Mouse (Mus musculus) kidney, postnatal 0 days (tissue): ENCODE data around the gene Med24. TPM values are rescaled to one million over a fixed set of nuclear protein-coding genes. Genes with fewer than 3 reads are reported as not detected.

Experiments used
- ATAC-seq: fragments of 200-750 bp; cut with Nextera tagmentation; replicated peaks from 2 replicates; pipeline ENCODE4 v1.8.0; 2017; ENCODE audit warnings: low read depth, moderate number of reproducible peaks, moderate TSS enrichment, moderate library complexity; ENCODE audit not compliant: low FRiP score
- DNase-seq: peaks from one replicate; pipeline ENCODE4 v3.0.0-alpha.2; 2016; ENCODE audit warnings: low spot score
- H3K27ac ChIP-seq: fragments of 300-500 bp; sonication (generic); 2 replicates; pipeline ENCODE4 v1.5.1; 2014; ENCODE audit warnings: mild to moderate bottlenecking
- H3K27me3 ChIP-seq: fragments of 300-500 bp; sonication (generic); 2 replicates; pipeline ENCODE4 v1.6.1; 2014; ENCODE audit warnings: low read length, mixed read lengths; ENCODE audit not compliant: insufficient read depth
- H3K36me3 ChIP-seq: fragments of 300-500 bp; sonication (generic); 2 replicates; pipeline ENCODE4 v1.6.1; 2014; ENCODE audit warnings: low read length, mixed read lengths; ENCODE audit not compliant: insufficient read depth
- H3K4me1 ChIP-seq: fragments of 300-500 bp; sonication (generic); replicated peaks from 2 replicates; pipeline ENCODE4 v1.6.1; 2014; ENCODE audit warnings: antibody characterized with exemption, low read length, mixed read lengths; ENCODE audit not compliant: insufficient read depth
- H3K4me2 ChIP-seq: fragments of 300-500 bp; sonication (generic); 2 replicates; pipeline ENCODE4 v1.6.1; 2014; ENCODE audit warnings: mild to moderate bottlenecking, low read length, moderate library complexity, mixed read lengths
- H3K4me3 ChIP-seq: fragments of 300-500 bp; sonication (generic); replicated peaks from 2 replicates; pipeline ENCODE4 v1.5.1; 2014; ENCODE audit warnings: low read depth, low read length
- H3K9ac ChIP-seq: fragments of 300-500 bp; sonication (generic); 2 replicates; pipeline ENCODE4 v1.6.1; 2014; ENCODE audit warnings: low read depth, low read length
- H3K9me3 ChIP-seq: fragments of 300-500 bp; sonication (generic); replicated peaks from 2 replicates; pipeline ENCODE4 v1.6.1; 2016; ENCODE audit warnings: low read length, inconsistent platforms, mixed read lengths
- CTCF ChIP-seq: IDR thresholded peaks from 2 replicates; pipeline ENCODE4 v1.5.1; 2016; ENCODE audit warnings: antibody characterized with exemption, low read depth, mild to moderate bottlenecking, moderate library complexity
- WGBS: fragments of 180-500 bp; shearing (Covaris S2); extraction: QIAGEN DNeasy Blood & Tissue Kit; methylation state at CpG from one replicate; pipeline ENCODE4 v1.1.7; 2014; 5-methylcytosine and 5-hydroxymethylcytosine counted together
- polyA plus RNA-seq: library from polyadenylated mRNA; unstranded; fragments of >200 nt; fragmentation: Nextera tagmentation; extraction: Ambion mirVana; gene quantifications from 2 replicates; pipeline ENCODE4 v1.2.1, GENCODE M21; 2015

Gene Med24
- polyA plus RNA-seq, 1 experiment from 2014 or later = 38.3 TPM

DNA sequence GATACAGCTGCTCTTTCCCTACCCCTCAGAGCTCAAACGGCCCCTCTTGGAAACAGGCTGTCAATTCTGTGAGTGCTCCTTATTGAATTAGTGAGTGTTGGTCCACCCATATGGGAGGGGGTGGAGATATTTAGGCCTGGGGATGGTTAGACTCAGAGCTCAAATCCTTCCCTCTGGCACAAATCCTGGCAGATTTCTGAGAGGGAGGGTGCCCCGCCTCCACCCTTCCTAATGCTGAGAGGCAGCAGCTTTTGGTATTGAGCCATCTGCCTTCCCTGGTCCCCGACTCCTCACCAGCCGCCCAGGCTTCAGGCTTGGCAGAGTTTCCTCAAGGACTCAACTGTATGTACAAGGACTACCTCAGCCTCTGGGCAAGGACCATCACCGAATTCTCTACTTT, 1.9 kb upstream of the Med24 start:
- 52% methylated on average over 5 of the region's 5 CpGs for WGBS
- no peak for DNase-seq
- H3K27me3 ChIP-seq = no peaks in the 10 kb centered on the region
- no peaks in the 10 kb centered on the region for H3K9me3 ChIP-seq
- no peak for ATAC-seq
- no peaks in the 10 kb centered on the region for H3K36me3 ChIP-seq
- H3K4me1 ChIP-seq = peaks cover 5% of the 10 kb centered on the region
- no peak overlapping the region for H3K4me3 ChIP-seq
- no peak overlapping the region for H3K27ac ChIP-seq
- no peak overlapping the region for H3K4me2 ChIP-seq
- no peak overlapping the region for H3K9ac ChIP-seq
- TF ChIP-seq CTCF = no peak

GRCm38 (mm10) chr11:98730727-98731126, 1.5 kb upstream of the Med24 start:
- DNase-seq (no peak), ATAC-seq (no peak)
- no peak overlapping the region for H3K4me2 ChIP-seq

GRCm38 (mm10) chr11:98725926-98726506, 3.2 kb downstream of the Med24 start:
- TF ChIP-seq CTCF = no peak
- Histone ChIP-seq H3K4me1 (peaks cover 9% of the 10 kb centered on the region), H3K27me3 (no peaks in the 10 kb centered on the region), H3K4me2 (no peak overlapping the region), H3K36me3 (0 out of 2 replicates have a peak, but pooled peaks cover 5% of the 10 kb centered on the region), H3K4me3 (no peak overlapping the region), H3K27ac (no peak overlapping the region), H3K9me3 (no peaks in the 10 kb centered on the region), H3K9ac (no peak overlapping the region)
- ATAC-seq (no peak), DNase-seq (no peak)
- WGBS = 91% methylated on average over 15 of the region's 15 CpGs

More at GRCm38 (mm10) chr11:98730727-98731126, 1.5 kb upstream of the Med24 start:
- 52% methylated on average over 4 of the region's 4 CpGs for WGBS
- no peak for TF ChIP-seq CTCF
- no peaks in the 10 kb centered on the region for H3K36me3 ChIP-seq
- no peaks in the 10 kb centered on the region for H3K9me3 ChIP-seq
- no peak overlapping the region for H3K9ac ChIP-seq
- no peaks in the 10 kb centered on the region for H3K27me3 ChIP-seq
- no peak overlapping the region for H3K27ac ChIP-seq
- H3K4me3 ChIP-seq = no peak overlapping the region
- H3K4me1 ChIP-seq = peaks cover 5% of the 10 kb centered on the region

DNA sequence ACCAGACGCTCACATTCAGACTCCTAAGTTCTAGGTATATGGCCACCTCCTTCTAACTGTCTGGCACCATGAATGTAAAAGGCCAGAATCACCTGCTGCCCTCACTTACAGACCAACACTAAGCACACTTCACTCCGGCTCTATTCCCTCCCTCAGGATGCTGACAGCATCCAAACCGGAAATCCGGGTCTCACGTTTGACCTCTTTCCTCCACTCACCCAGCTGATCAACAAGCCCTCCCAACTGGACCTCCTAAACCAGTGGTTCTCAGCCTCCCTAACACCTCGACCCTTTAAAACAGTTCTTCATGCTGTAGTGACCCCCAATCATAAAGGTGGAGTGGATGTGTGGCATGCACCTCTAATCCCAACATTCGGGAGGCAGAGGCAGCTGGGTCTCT, 6.1 kb downstream of the Med24 start:
- H3K4me2 ChIP-seq = no peak overlapping the region
- H3K4me1 ChIP-seq = peaks cover 9% of the 10 kb centered on the region
- H3K4me3 ChIP-seq = no peak overlapping the region
- no peak overlapping the region for H3K9ac ChIP-seq
- H3K27me3 ChIP-seq = no peaks in the 10 kb centered on the region
- ATAC-seq = no peak
- H3K9me3 ChIP-seq = no peaks in the 10 kb centered on the region
- no peak for TF ChIP-seq CTCF
- DNase-seq = no peak
- 67% methylated on average over 7 of the region's 7 CpGs for WGBS
- 0 out of 2 replicates have a peak, but pooled peaks cover 8% of the 10 kb centered on the region for H3K36me3 ChIP-seq
- H3K27ac ChIP-seq = no peak overlapping the region

GRCm38 (mm10) chr11:98721458-98722226, 7.6 kb downstream of the Med24 start:
- 54% methylated on average over 24 of the region's 24 CpGs for WGBS
- ATAC-seq = no peak; the same call in 1 of the 2 replicates
- Histone ChIP-seq H3K9ac (no peak overlapping the region), H3K9me3 (no peaks in the 10 kb centered on the region), H3K27ac (peak overlapping the region; percentile 59), H3K4me1 (peaks cover 9% of the 10 kb centered on the region), H3K4me2 (no peak overlapping the region), H3K27me3 (no peaks in the 10 kb centered on the region), H3K4me3 (no peak overlapping the region), H3K36me3 (0 out of 2 replicates have a peak, but pooled peaks cover 13% of the 10 kb centered on the region)
- TF ChIP-seq CTCF = peak; percentile 71
- peak; percentile 87 for DNase-seq

DNA sequence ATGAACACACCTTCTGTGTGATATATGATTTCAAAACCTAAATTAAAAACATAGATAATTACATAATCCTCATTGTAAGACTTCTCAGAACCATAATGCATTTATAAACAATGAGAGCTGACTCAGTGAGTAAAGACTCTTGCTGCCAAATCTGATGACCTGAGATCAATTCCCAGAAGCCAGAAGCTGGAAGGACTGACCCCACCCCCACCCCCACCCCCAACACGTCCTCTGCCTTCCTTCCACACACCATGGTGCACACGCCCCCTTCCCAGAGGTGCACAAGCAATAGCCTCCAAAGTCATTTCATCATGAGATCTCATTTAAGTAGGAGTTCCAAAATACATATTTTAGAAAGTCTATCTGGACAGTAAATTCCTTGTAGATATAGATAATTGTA, 8.5 kb downstream of the Med24 start:
- 69% methylated on average over 2 of the region's 2 CpGs for WGBS
- no peak for DNase-seq

More for the DNA sequence above, 8.5 kb downstream of the Med24 start:
- no peak overlapping the region for H3K4me2 ChIP-seq
- no peak overlapping the region for H3K9ac ChIP-seq
- H3K36me3 ChIP-seq = 0 out of 2 replicates have a peak, but pooled peaks cover 13% of the 10 kb centered on the region
- H3K9me3 ChIP-seq = no peaks in the 10 kb centered on the region
- no peak for TF ChIP-seq CTCF
- ATAC-seq = no peak
- peaks cover 9% of the 10 kb centered on the region for H3K4me1 ChIP-seq
- no peaks in the 10 kb centered on the region for H3K27me3 ChIP-seq
- no peak overlapping the region for H3K27ac ChIP-seq
- H3K4me3 ChIP-seq = no peak overlapping the region
